Comparison of ENCODE assay signal across 19 mouse cellular contexts in the genomic region with DNA sequence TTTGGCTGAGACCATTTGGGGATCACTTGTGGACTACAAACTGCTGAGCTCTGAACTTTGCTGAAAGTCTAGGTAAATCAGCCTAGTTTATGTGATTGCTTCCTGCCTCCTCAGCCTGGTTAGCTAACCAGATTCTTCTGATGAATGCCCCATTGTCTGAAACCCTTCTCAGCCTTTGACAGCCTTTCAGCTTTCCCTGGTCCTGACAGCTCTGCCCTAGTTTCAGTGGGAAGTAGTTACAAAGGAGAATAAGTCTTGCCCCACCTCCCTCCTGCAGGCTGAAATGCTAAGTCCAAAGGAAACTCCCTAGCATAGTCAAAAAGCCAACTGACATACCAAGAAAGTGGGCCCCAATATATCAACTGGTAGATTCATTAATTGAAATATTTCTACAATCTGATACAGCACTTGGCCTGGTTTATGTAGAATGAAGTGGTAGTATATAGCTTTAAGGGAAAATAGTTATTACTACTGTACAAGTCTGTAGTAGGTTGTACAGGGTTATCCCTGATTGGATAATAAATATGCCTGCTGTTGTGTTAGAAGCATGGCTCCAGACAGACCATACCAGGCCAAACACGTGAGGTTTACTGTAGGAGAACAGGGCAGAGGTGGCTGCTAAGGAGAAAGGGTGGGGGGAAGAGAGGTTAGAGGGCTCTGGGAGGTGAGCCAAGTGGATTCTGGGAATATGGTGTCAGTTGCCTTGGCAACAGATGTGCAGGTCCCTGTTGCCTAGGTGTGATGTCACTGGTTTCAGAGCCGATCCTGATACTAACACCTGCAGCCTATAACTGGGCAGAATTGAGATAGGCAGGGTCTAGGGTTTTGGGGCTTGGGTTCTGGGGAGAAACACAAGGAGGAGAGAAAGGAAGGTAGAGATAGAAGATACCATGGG. TPM values are rescaled to one million over a fixed set of nuclear protein-coding genes. Genes with fewer than 3 reads are reported as not detected.
DNase-seq lines count a peak whose midpoint lies in the region; ATAC-seq and TF ChIP-seq lines count a peak whose summit lies in the region.
"Had no signal": no experiment of that assay in that cellular context is flagged by ENCODE, and none has a peak within 500 bp of the region (broad histone marks: within the 10 kb centered on the region; RNA-seq: fewer than 3 reads in every experiment).

No protein-coding gene starts in this region.

- H3K4me2 ChIP-seq in forebrain, postnatal 0 days (ENCODE audit: low read depth) = no peak overlapping the region

- no peak for TF ChIP-seq CTCF in layer of hippocampus, adult 2 months (conservative IDR thresholded peaks at IDR 0.05)
- TF ChIP-seq CTCF in forebrain, postnatal 0 days (IDR thresholded peaks at IDR 0.05; ENCODE audit: low read depth) = no peak

- no peak overlapping the region for H3K9ac ChIP-seq in forebrain, postnatal 0 days

- H3K4me1 ChIP-seq in forebrain, postnatal 0 days (ENCODE audit: insufficient read depth) = no peaks in the 10 kb centered on the region; the same call in 1 of the 2 replicates

- H3K27me3 ChIP-seq in forebrain, postnatal 0 days (ENCODE audit: insufficient read depth, low read length) = no peaks in the 10 kb centered on the region

- no peak overlapping the region for H3K4me3 ChIP-seq in layer of hippocampus, adult 2 months
- H3K4me3 ChIP-seq in forebrain, postnatal 0 days (ENCODE audit: low read depth, low read length) = no peak overlapping the region

- 29% methylated on average over 2 of the region's 2 CpGs for WGBS in forebrain, postnatal 0 days

- ATAC-seq in forebrain, postnatal 0 days = peak; percentile 67

- peak overlapping the region; percentile 79 for H3K27ac ChIP-seq in layer of hippocampus, adult 2 months
- H3K27ac ChIP-seq in forebrain, postnatal 0 days (ENCODE audit: low read depth, low read length) = peak overlapping the region; percentile 15; the same call in 1 of the 2 replicates

- H3K9me3 ChIP-seq in forebrain, postnatal 0 days (ENCODE audit: low read length) = no peaks in the 10 kb centered on the region

- peak in 1 of 2 experiments; percentile 29 for DNase-seq in layer of hippocampus, adult 2 months (ENCODE audit: low spot score in 2 of 2)
- no peak for DNase-seq in layer of hippocampus, postnatal 14 days (ENCODE audit: low spot score in 2 of 2)
- DNase-seq in ES-CJ7 (ENCODE audit: low read depth, low spot score) = peak; percentile 38
- DNase-seq in embryo, embryonic 11 days = peak; percentile 30
- DNase-seq in forebrain, postnatal 0 days = peak; percentile 32
- no peak for DNase-seq in T-cell, adult 2 months (ENCODE audit: low spot score)
- DNase-seq in cerebellum, postnatal 4 days (ENCODE audit: low spot score in 2 of 2) = no peak
- no peak for DNase-seq in adrenal gland, adult 2 months
- DNase-seq: adrenal gland, postnatal 14 days; cerebellum, postnatal 36 days; heart, adult 11 months; heart, postnatal 36 days; kidney, adult 2 months; liver; thymus, postnatal 14 days had no signal

- H3K36me3 ChIP-seq in forebrain, postnatal 0 days (ENCODE audit: insufficient read depth) = no peaks in the 10 kb centered on the region

RNA-seq across cellular contexts. Expression of gene Xrcc6, which starts 2.1 kb away (rescaled TPM):
- 10 to 100 TPM; 20.6 to 26.3 TPM for total RNA-seq in layer of hippocampus, adult 2 months (2021)
- total RNA-seq in layer of hippocampus, postnatal 14 days (2021) = 10 to 100 TPM; 29.1 to 30.2 TPM
- 28.4 and 34.8 TPM in 2 replicates for total RNA-seq in forebrain, postnatal 0 days (2014; rRNA removed)
- polyA plus RNA-seq in forebrain, postnatal 0 days (2015; fragmentation: Nextera tagmentation; extraction: Ambion mirVana) = 25.6 and 29.5 TPM in 2 replicates
- 10 to 100 TPM; 73.2 to 87.0 TPM for total RNA-seq in adrenal gland, adult 2 months (2021)
- polyA plus RNA-seq in adrenal gland, adult 2 months (2012; rRNA removed) = 23.8 and 27.6 TPM in 2 replicates

RNA-seq across cellular contexts. Expression of gene 1700029P11Rik, which starts 5.2 kb away (rescaled TPM):
- total RNA-seq in layer of hippocampus, adult 2 months (2021) = not detected
- total RNA-seq in layer of hippocampus, postnatal 14 days (2021) = not detected
- total RNA-seq in forebrain, postnatal 0 days (2014; rRNA removed) = not detected in 2 replicates
- polyA plus RNA-seq in forebrain, postnatal 0 days (2015; fragmentation: Nextera tagmentation; extraction: Ambion mirVana) = not detected in 2 replicates
- total RNA-seq in adrenal gland, adult 2 months (2021) = not detected
- not detected in 2 replicates for polyA plus RNA-seq in adrenal gland, adult 2 months (2012; rRNA removed)
- total RNA-seq: adrenal gland, postnatal 14 days; heart, postnatal 36 days; left cerebral cortex, postnatal 10 days; monocyte, adult 5-6 weeks; neutrophil, adult 5-6 weeks had no signal
- polyA plus RNA-seq: large intestine, adult 2 months had no signal

RNA-seq across cellular contexts. Expression of gene Pmm1, which starts 24.8 kb away (rescaled TPM):
- total RNA-seq in layer of hippocampus, adult 2 months (2021) = 100 to 1,000 TPM; 214 to 224 TPM
- 100 to 1,000 TPM; 188 to 201 TPM for total RNA-seq in layer of hippocampus, postnatal 14 days (2021)
- total RNA-seq in forebrain, postnatal 0 days (2014; rRNA removed) = 162 and 181 TPM in 2 replicates
- polyA plus RNA-seq in forebrain, postnatal 0 days (2015; fragmentation: Nextera tagmentation; extraction: Ambion mirVana) = 132 and 140 TPM in 2 replicates
- total RNA-seq in adrenal gland, adult 2 months (2021) = 10 to 100 TPM; 70.6 to 74.8 TPM
- 114 and 118 TPM in 2 replicates for polyA plus RNA-seq in adrenal gland, adult 2 months (2012; rRNA removed)

RNA-seq across cellular contexts. Expression of gene Desi1, which starts 48.1 kb away (rescaled TPM):
- 100 to 1,000 TPM in 1 of 2 experiments, 10 to 100 TPM in 1; 93.9 to 106 TPM for total RNA-seq in layer of hippocampus, adult 2 months (2021)
- total RNA-seq in layer of hippocampus, postnatal 14 days (2021) = 100 to 1,000 TPM; 115 to 119 TPM
- total RNA-seq in forebrain, postnatal 0 days (2014; rRNA removed) = 17.5 and 21.2 TPM in 2 replicates
- 31.8 and 40.1 TPM in 2 replicates for polyA plus RNA-seq in forebrain, postnatal 0 days (2015; fragmentation: Nextera tagmentation; extraction: Ambion mirVana)
- 100 to 1,000 TPM in 1 of 2 experiments, 10 to 100 TPM in 1; 56.0 to 149 TPM for total RNA-seq in adrenal gland, adult 2 months (2021)
- polyA plus RNA-seq in adrenal gland, adult 2 months (2012; rRNA removed) = 100.0 and 101 TPM in 2 replicates

RNA-seq across cellular contexts. Expression of gene Csdc2, which starts 49.0 kb away (rescaled TPM):
- 10 to 100 TPM; 75.2 to 81.8 TPM for total RNA-seq in layer of hippocampus, adult 2 months (2021)
- total RNA-seq in layer of hippocampus, postnatal 14 days (2021) = 100 to 1,000 TPM; 131 to 136 TPM
- total RNA-seq in forebrain, postnatal 0 days (2014; rRNA removed) = 88.9 and 118 TPM in 2 replicates
- polyA plus RNA-seq in forebrain, postnatal 0 days (2015; fragmentation: Nextera tagmentation; extraction: Ambion mirVana) = 178 and 273 TPM in 2 replicates
- 10 to 100 TPM; 10.1 to 19.5 TPM for total RNA-seq in adrenal gland, adult 2 months (2021)
- 33.6 and 50.1 TPM in 2 replicates for polyA plus RNA-seq in adrenal gland, adult 2 months (2012; rRNA removed)
- total RNA-seq: monocyte, adult 5-6 weeks; neutrophil, adult 5-6 weeks had no signal

Comparison
In these comparisons a context has a peak if more than half of its experiments do, and no peak if none do; other contexts are left out.
1. DNase-seq: peak in ES-CJ7 (single experiment), embryo, embryonic 11 days (single experiment) and forebrain, postnatal 0 days (single experiment); none in layer of hippocampus, postnatal 14 days (0 of 2), T-cell, adult 2 months (single experiment), cerebellum, postnatal 4 days (0 of 2) and adrenal gland, adult 2 months (single experiment).